Mouse (Mus musculus) bone marrow, adult 2 months (tissue): ENCODE data around the gene Siglec1.

Source experiments
- CTCF ChIP-seq: fragments of 200-500 bp; IDR thresholded peaks from 2 replicates; pipeline ENCODE4 v1.5.1; 2011; ENCODE audit warnings: low read length, control low read depth; ENCODE audit not compliant: control insufficient read depth, insufficient read depth
- POLR2A ChIP-seq: fragments of 200-500 bp; IDR thresholded peaks from 2 replicates; pipeline ENCODE4 v1.6.1; 2011; ENCODE audit warnings: low read depth, mild to moderate bottlenecking, control low read depth, low read length, borderline replicate concordance; ENCODE audit not compliant: control insufficient read depth

GRCm38 (mm10) chr2:131127161-131127730, 40.7 kb upstream of the Siglec1 start, which contains the start of gene Hspa12b:
- TF ChIP-seq POLR2A = no peak
- TF ChIP-seq CTCF = no peak
